Mouse (Mus musculus): ENCODE measurements around the gene Tmem201.

- TF ChIP-seq MYOD1 (IDR thresholded peaks at IDR 0.05; ENCODE audit: control insufficient read depth, insufficient read length, low read depth) (no peak), CTCF (IDR thresholded peaks at IDR 0.05; ENCODE audit: control insufficient read depth, insufficient read depth, insufficient read length) (peak; percentile 60), MYOG (IDR thresholded peaks at IDR 0.05; ENCODE audit: control insufficient read depth, extremely low read depth, insufficient read length) (no peak), MAX (IDR thresholded peaks at IDR 0.05) (peak; percentile 33), USF1 (IDR thresholded peaks at IDR 0.05; ENCODE audit: low read depth) (no peak), CEBPB (IDR thresholded peaks at IDR 0.05; ENCODE audit: low read depth) (no peak), FOSL1 (IDR thresholded peaks at IDR 0.05; ENCODE audit: insufficient read depth, low read length, poor library complexity, severe bottlenecking) (no peak)
Observed at GRCm38 (mm10) chr4:149725661-149726350, 12.0 kb downstream of the Tmem201 start.
